Mouse (Mus musculus): ENCODE measurements around the gene Sept14.
A peak's percentile ranks its signal among the peaks of the same experiment; 100 is the strongest.
"Not testable (repeated sequence)": the region's sequence is repeated elsewhere in the genome, so short reads cannot be mapped to it uniquely, and the experiment has no call there.

The Sept14 gene

DNA sequence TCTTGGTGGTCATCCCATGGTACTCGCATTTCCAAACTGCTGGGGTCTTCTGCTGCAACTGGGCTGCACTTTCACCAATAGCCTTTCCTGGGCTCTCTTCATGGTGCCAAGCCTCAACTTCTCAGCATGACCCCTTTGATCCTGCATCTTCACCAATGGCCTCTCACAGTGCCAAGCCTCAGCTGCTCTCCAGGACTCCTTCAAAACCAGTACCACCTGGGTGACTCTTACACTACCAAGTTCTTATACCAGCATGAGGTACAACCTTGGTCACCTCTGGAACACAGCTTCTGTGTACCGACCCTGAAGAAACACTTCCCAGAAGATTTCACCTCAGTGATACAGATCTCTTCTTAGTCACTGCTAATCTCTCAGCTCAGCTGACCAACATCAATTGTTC lies at the start of gene Sept14:
TSS of gene Sept14 (minus strand) at position 101 of the 400 bp plus-strand sequence.
- no peak for DNase-seq

DNA sequence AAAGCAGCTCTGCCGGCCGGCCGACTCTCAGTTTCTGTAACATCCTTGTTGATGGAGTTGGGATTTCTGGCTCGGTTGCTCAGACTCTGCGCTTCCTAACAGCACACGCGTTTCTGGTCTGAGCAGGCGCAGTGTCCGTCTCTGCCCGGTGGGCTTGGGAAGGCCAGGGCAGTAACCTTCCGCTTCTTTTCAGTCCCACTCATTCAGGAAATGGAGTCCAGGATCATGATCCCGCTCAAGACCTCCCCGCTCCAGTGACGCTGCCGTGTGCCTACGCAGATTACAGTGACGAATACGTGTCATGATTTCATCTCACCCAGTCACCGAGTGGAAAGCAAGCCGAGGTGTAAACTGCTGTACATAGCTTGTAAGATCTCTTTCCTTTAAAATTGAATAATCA lies 48.6 kb upstream of the Sept14 start:
- no peak for DNase-seq

DNA sequence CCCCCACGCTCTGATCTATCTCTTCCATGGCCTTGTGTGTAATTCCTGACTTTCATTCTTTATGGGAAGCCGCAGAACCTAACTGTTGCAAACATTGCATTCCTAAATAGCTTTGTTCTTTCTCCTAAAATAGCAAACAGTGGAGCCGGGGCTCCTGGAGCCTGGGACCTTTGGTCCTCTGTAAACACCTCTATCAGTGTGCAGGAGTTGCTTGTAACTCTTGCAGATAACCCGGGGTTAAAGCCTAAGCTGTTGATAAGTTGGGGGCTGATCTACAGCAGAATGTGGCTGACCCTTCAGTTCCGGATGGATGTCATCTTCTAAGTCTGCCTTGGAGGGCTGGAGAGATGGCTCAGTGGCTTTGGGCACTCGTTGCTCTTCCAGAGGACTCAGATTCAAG lies 35.7 kb upstream of the Sept14 start:
- DNase-seq, result no peak

DNA sequence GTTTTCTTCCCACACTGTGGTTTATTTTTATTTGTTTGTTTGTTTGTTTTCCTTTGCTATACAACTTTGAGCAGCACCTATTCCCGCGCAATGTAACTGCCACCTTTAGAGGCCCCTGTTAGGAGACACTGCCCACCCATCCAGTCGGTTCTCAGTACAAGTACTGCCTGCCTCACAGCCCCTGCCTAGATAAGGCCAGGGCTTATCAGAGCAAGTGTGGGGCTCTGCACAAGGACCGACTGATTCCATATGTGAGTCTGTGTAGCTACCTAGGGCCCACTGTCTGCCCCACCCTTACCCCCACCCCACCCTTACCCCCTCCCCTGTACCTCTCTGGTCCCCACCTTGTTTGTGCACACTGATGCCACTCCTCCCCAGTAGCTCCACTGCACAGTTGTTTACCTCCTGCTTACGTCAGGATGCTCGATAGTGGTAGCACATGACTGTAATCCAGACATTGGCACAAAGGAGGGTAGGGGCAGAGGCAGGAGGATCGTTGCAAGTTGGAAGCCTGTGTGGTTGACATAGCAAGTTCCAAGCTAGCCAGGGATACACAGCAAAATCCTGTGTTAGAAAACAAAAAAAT lies 34.7 kb upstream of the Sept14 start:
- DNase-seq, result no peak

DNA sequence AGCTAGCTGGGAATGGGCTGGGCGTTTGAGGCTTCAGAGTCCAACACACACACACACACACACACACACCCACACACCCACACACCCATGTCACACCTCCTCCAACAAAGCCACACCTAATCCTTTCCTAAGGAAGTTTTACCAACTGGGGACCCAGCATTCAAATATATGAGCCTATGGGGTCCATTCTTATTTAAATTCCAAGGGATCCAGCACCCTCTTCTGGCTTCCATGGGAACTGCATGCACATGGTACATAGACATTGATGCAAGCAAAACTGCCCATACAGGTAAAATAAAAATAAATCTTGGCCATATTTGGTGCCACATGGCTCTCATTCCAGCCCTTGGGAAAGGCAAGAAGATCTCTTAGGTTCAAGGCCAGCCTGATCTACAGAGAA lies 32.7 kb upstream of the Sept14 start:
- peak; percentile 51 to 58 for DNase-seq

DNA sequence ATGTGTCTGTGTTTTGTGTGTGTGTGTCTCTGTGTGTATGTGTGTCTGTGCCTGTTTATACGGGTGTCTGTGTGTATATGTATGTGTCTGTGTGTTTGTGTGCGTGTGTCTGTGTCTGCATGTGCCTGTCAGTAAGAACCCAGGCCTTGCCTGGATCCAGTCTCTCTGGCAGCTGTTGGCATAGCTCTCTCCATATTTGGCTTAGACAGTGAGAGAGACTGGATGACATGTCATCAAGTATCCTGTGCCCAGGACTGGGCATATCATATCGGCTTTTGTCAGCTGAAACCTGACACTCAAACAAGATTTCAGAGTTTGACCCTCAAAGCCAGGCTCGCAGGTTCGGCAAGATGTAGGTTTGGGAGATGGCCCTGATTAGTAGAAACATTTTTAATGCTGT lies 22.7 kb upstream of the Sept14 start:
- DNase-seq, result no peak

DNA sequence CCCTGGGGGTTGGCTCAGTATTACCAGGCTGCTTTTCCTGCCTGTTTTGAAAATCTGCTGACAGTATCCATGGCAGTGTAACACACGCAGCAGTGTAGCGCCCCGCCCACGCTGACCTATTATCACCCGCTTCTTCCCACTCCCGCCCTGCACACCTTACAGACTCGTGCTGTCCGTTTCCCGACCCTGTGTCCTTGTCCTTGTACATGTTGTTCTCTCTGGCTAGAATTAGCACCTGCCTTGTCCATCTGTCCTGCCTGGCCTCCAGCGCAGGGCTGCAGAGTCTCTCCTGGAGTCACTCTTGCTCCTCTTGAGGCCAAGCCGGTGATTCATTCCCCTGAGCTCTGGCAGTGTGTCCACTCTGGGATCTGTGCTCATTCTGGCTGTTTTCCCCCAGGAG lies 22.0 kb upstream of the Sept14 start:
- DNase-seq, result peak; percentile 25 to 31

DNA sequence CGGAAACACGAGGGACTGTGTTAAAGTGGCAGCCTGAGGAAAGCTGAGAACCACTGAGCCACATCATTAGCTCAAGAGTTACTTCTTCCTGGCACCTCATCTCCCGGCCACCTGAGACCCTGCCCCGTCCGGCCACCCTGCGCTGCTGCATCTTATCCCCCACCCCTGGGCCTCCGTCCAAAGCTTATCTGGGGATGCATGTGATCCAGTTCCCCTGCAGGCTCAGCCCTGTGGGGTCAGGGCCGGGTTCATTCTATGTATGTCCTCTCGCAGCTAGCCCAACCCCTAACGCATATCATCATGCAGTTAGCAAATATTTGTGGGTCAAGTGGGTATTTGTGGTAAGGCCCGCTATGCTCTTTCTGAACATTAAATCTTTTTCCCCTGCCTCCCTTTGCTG lies 21.0 kb upstream of the Sept14 start:
- DNase-seq, result peak; percentile 46 to 64

DNA sequence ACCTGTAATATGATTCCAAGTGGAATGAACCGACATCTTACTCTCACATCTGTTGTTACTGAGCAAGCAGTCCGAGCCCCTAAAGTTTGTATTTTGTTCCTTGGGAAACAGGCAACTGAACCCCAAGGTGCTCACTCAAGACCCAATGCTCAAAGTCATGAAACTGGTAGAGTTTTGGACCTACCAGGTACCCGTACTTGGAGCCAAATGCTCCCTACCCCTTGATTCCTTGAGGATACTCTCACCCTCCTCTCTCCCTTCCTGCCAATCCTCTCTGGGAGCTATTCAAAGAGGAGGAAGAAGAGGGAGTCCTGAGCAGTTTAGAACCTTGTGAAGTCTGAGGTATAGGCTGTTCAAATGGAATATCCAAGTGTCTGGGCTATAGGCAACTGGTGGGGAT lies 18.5 kb upstream of the Sept14 start:
- no peak for DNase-seq

DNA sequence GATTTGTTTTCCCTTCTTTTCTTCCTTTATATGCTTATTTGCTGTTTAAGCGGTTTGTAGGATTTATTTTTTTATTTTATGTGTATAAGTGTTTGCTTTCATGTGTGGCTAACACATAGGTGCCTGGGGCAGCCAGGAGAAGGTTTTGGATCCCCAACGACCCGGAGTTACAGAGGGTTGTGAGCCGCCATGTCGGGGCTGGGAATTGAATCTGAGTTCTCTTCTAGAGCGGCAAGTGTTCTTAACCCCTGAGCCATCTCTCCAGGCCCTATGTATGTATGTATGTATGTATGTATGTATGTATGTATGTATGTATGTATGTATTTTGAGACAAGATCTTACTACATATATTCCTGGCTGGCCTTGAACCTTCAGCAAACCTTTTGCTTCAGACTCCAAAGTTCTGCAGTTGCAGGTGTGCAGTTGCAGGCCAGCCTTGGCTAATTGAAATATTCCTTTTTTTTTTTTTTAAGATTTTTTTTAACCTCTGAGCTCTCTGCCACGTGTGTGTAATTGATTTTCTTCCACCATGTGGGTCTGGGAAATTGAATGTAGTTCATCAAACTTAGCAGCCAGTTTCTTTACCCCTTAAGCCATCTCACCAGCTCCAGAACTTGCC lies 17.6 kb upstream of the Sept14 start:
- peak; percentile 38 to 52 for DNase-seq

DNA sequence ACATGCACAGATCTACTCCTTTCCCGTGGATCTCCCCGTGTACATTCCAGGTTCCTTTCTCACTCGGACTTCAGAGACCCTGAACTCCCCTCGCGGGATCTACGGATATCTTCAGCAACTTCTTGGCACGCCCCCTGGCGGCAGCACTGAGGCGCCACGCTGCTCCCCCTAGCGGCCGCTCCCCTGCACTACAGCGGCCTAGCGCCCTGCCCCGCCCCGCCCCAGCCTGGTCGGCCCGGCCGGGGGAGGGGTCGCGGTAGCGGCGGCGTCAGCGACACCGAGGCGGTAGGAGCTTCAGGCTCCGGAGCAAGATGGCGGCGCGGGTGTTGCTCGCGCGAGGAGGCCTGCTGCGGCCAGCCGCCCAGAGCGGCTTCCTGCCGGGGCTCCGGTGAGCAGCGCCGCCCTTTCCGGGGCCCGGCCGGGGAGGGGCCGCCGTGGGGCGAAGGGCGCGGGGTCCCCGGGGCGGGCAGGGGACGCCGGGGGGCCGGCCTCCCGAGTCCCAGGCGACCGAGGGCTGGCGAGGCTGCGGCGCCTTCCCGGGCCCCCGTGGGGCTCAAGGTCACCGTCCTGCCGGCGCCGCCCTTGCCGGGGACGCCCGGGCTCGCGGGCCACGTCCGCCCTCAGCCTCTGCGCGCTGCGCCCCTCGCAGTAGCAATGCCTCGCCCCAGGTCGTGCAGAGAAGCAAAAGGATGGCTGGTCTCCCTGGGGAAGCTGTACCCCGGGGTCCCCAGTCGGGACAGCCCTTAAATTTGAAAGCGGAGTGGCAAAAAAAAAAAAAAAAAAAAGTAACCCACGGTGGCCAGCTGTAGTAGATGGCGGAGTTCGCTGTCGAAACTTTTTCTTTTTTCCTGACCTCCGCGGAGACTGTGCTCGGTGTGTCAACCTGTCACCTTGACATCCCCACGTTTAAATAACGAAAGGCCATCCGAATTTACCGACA lies 16.8 kb upstream of the Sept14 start, which contains the start of gene Nipsnap2:
TSS of gene Nipsnap2 (plus strand) at position 230 of the 940 bp plus-strand sequence.
- DNase-seq, result peak; percentile 97

DNA sequence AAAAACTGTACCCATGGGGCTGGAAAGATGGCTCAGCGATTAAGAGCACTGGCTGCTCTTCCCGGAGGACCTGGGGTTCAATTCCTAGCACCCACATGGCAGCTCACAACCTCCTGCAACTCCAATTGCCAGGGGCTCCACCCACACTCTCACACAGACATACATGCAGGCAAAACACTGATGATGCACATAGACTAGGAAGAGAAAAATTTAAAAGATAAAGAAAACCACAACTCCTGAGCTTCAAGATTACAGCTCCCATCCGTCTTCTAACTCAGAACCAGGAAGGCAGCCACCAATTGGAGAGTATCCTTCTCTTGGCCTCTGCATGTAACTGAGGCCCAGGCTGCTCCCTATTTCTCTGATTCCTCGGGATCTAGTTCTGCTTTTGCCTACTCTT lies 16.0 kb upstream of the Sept14 start:
- no peak for DNase-seq

DNA sequence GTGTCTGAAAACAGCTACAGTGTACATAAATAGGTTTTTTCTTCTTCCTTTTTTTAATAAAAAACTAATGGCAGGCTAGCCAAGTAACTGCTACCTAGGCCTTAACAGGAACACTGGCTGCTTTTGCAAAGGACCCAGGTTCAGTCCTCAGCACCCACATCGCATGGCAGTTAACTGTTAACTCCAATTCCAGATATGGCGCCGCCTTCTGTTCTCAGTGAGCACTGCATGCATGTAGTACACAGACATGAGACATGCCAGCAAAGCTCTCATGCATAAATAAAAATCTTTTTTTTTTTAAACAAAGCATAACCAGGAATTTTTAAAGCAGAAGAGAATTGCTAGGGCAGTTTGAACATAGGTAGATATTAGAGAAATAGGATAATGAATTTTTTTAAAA lies 11.9 kb upstream of the Sept14 start:
- no peak for DNase-seq

DNA sequence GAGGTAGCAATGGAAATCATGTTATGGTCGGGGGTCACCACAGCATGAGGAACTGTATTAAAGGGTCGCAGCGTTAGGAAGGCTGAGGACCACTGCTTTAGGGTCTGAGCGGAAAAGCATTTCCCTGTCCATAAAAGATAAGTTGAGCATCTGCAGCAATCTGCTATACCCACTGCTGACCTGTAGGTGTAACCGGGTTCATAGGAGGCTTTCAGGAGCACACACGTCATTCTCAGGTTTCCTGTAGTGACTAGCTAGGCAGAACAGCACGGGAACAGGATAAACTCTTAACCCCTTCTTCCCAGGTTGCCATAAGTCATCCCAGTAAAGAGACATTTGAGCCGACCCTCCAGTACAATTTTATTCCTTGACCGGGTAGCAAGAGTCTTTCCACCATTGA lies 8.7 kb upstream of the Sept14 start:
- no peak for DNase-seq

DNA sequence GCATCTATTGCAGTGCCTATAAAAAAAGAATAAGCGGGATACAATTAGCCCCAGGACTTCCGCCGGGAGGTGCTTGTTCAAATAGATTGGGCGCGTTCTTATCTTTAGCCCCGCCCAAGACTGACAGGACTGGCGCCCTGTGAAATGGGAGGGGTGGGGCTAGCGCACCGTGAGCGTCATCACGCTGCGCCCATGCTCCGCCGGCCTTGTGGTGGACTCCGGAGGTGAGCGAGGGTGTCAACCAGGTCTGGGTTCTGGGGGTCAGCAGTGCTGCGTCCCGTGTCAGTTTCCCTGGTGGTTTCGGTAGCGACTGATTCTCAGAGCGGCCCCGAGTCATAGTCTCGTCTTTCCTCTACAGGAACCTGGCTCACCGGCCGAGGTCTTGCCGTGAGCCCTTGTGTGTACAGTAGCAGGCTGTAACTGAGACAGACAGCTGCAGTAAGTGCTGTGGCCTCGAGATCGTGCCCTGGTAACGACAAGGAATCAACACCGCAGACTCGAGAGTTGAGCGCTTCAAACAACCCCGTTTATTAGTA lies 7.1 kb upstream of the Sept14 start, which contains the start of gene Mrps17:
TSS of gene Mrps17 (plus strand) at position 172 of the 536 bp plus-strand sequence.
- peak; percentile 95 to 96 for DNase-seq

DNA sequence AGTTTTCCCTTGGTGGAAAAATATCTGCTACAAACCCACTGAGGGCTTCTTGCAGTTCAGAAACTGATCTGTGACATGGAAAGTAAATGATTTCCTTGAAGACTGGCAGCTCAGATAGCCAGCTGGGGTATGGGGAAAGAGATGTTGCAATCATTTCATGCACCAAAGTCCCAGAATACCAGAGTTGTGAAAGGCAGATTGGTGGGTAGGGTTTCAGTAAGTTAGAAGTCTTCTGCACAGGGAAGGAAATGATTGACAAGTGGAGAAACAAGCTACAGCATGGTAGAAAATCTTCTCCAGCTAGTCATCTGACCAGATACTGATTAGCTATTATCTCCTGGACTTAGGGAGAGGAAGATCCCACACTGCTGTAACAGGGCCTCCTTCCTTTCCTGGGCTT lies 4.9 kb downstream of the Sept14 start:
- no peak for DNase-seq

DNA sequence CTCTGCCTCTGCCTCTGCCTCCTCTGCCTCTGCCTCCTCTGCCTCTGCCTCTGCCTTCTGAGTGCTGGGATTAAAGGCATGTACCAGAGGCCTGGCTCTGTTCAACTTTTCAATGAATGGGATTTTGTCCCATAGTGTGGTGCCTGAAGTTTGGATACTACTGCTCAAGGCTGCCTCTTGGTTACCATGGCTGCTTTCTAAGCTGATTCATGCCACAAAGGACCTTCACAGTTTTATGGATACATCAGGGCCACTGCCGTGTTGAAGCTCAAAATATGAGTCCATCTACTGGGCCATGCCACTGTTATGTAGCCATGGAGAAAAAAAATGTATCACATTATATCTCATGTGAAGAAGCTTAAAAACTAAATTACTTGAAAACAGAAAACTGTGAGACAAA lies 6.6 kb downstream of the Sept14 start:
- DNase-seq, result no peak

DNA sequence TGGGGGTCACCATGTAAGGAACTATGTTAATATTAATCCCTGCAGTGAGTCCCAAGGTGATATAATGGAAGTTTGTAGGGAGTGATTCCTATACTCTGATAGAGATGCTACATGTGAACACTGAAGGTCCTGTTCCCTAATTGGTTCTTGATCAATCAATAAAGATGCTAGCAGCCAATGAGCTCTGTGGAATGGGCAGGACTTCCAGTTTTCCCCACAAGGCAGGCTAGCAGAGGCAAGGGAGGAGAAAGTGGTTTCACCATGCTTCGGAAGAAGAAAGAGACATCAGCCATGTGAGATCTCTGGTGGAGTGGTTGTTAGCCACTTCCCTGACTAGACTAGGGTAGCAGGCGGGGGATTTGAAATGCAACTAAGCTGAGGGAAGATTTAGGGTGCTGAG lies 7.8 kb downstream of the Sept14 start:
- DNase-seq, result no peak

DNA sequence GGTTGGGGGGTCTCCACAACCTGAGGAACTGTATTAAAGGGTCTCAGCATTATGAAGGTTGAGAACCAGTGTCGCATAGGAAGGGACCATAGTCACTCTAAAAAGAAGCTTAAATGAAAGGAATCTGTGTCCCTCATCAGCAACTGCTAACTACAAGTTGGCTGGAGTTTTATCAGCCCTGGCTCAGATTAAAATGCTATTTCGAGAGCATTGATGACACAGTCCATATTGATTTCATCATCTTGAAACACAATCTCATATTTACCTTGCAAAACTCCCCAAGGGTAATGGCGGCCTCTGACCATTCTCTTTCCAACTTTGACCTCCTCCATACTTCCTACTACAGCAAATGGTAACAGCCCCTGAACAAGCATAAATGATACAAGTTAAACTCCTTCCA lies 17.8 kb downstream of the Sept14 start:
- no peak for DNase-seq

DNA sequence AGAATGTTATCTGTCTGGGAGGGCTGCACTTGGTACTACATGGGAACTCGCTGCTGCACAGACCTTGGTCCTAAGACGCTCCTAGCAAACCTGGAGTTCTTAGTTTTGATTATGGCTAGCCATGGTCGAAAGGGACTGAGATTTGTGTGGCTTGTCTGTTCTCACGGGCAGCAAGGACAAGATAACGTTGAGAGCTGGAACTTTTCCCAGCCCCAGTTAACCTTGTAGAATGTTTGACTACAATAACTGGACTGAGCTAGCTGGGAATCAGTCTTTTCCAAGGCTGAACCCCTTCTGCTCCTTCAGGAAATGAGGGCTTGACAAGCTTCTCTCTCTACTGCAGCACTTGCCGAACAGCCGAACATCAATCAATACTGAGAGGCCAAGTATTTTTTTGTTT lies 20.7 kb downstream of the Sept14 start:
- DNase-seq, result no peak

DNA sequence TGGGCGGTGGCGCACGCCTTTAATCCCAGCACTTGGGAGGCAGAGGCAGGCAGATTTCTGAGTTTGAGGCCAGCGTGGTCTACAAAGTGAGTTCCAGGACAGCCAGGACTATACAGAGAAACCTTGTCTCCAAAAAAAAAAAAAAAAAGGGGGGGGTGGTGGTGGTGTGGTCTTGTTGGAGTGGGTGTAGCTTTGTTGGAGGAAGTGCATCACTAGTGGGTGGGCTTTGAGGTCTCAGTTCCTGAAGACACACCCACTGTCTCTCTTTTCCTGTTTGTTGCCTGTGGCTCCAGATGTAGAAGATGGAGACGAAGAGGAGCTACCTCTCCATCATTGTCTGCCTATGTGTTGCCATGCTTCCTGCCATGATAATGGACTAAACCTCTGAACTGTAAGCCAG lies 23.2 kb downstream of the Sept14 start:
- DNase-seq, result not testable (repeated sequence)

DNA sequence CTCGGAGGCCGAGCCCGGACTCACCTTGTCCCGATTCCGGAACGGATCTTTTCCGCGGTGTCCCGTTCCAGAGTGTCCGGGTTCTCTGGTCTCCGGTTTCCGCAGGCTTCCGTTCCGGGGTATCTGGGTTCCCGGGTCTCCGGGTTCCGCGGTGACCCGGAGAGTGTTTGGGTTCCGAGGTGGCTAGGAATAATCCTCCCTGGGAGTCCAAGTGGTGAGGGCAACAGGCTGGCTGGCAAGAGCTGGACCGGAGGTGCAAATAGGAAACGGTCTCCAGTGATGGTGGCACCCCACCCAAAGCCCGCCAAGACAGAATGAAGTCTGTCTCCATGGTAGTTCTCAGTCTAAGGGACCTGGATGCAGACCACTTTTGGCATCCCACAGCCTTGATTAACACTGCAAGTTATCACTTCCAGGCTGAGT lies 38.3 kb downstream of the Sept14 start, which contains the start of gene Zfp11:
TSS of gene Zfp11 (minus strand) at position 64 of the 423 bp plus-strand sequence.
- peak; percentile 91 for DNase-seq

DNA sequence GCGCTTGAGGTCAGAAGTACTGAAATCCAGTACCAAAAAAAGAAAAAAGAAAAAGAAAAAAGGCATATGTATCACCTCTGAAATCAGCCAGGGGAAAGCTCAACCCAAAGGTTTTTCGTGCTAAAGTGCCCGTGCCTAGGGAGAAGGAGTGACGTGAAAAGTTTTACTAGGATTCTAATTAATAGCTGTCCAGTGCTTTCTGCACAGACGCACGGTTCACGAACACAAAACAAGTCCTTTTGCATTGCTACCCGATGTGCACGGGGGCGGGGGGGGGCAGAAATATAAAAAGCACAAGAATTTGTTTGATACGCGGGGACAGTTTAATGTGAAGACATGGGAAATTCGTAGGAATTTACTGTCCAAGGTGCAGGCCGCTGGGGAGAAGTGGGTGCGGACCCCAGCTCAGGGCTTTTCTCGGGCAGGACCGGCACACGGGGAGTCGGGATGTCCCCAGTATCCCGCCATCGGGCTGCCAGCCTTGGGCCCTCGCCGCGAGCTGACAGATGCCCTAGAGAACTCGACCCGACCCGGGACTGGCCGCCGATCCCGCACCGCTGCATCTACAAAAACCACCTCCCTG lies 38.8 kb downstream of the Sept14 start:
- DNase-seq, result peak in 1 of 2 experiments; percentile 17

Measured in cerebellum, postnatal 10 days (tissue).